Mouse (Mus musculus): ENCODE measurements around the gene Pnrc2. TPM values are rescaled to one million over a fixed set of nuclear protein-coding genes. Genes with fewer than 3 reads are reported as not detected.

The Pnrc2 gene
- polyA plus RNA-seq, 1 experiment = 6.2 TPM

- Histone ChIP-seq H3K36me3 (replicated peaks; ENCODE audit: low read length) (peaks cover 48% of the 10 kb centered on the region), H3K27me3 (replicated peaks) (no peaks in the 10 kb centered on the region), H3K9me3 (no peaks in the 10 kb centered on the region), H3K4me3 (replicated peaks) (peak overlapping the region; percentile 92), H3K4me1 (peaks cover 89% of the 10 kb centered on the region)
- TF ChIP-seq FLI1 (IDR thresholded peaks at IDR 0.05; ENCODE audit: low read length) = no peak
- TF ChIP-seq GATA1 (IDR thresholded peaks at IDR 0.05; ENCODE audit: borderline replicate concordance, low read length) = no peak
These were observed 38.5 kb upstream of the Pnrc2 start for GRCm38 (mm10) chr4:135912164-135912563.

GRCm38 (mm10) chr4:135911531-135911930, 37.9 kb upstream of the Pnrc2 start:
- Histone ChIP-seq H3K9me3 (no peaks in the 10 kb centered on the region), H3K36me3 (replicated peaks; ENCODE audit: low read length) (peaks cover 45% of the 10 kb centered on the region), H3K4me3 (replicated peaks) (peak overlapping the region; percentile 89), H3K4me1 (peaks cover 86% of the 10 kb centered on the region), H3K27me3 (replicated peaks) (no peaks in the 10 kb centered on the region)
- TF ChIP-seq GATA1 (IDR thresholded peaks at IDR 0.05; ENCODE audit: borderline replicate concordance, low read length) = peak; percentile 80; the same call in 1 of the 3 replicates
- peak; percentile 72 for TF ChIP-seq FLI1 (IDR thresholded peaks at IDR 0.05; ENCODE audit: low read length)

GRCm38 (mm10) chr4:135909326-135910066, 35.8 kb upstream of the Pnrc2 start:
- Histone ChIP-seq H3K4me1 (peaks cover 93% of the 10 kb centered on the region), H3K4me3 (replicated peaks) (no peak overlapping the region), H3K36me3 (replicated peaks; ENCODE audit: low read length) (peaks cover 52% of the 10 kb centered on the region), H3K9me3 (no peaks in the 10 kb centered on the region), H3K27me3 (replicated peaks) (no peaks in the 10 kb centered on the region)
- TF ChIP-seq GATA1 (IDR thresholded peaks at IDR 0.05; ENCODE audit: borderline replicate concordance, low read length) (no peak), FLI1 (IDR thresholded peaks at IDR 0.05; ENCODE audit: low read length) (no peak)

- TF ChIP-seq FLI1 (IDR thresholded peaks at IDR 0.05; ENCODE audit: low read length) (no peak), GATA1 (IDR thresholded peaks at IDR 0.05; ENCODE audit: borderline replicate concordance, low read length) (no peak)
- H3K36me3 ChIP-seq (replicated peaks; ENCODE audit: low read length) = peaks cover 70% of the 10 kb centered on the region
- H3K4me3 ChIP-seq (replicated peaks) = peak overlapping the region; percentile 9
- H3K9me3 ChIP-seq = no peaks in the 10 kb centered on the region
- peaks cover 93% of the 10 kb centered on the region for H3K4me1 ChIP-seq
- H3K27me3 ChIP-seq (replicated peaks) = no peaks in the 10 kb centered on the region
These were observed 33.0 kb upstream of the Pnrc2 start for GRCm38 (mm10) chr4:135906633-135907032.

- Histone ChIP-seq H3K4me1 (peaks cover 85% of the 10 kb centered on the region), H3K36me3 (replicated peaks; ENCODE audit: low read length) (peaks cover 88% of the 10 kb centered on the region), H3K4me3 (replicated peaks) (no peak overlapping the region), H3K27me3 (replicated peaks) (no peaks in the 10 kb centered on the region), H3K9me3 (no peaks in the 10 kb centered on the region)
- no peak for TF ChIP-seq FLI1 (IDR thresholded peaks at IDR 0.05; ENCODE audit: low read length)
- no peak for TF ChIP-seq GATA1 (IDR thresholded peaks at IDR 0.05; ENCODE audit: borderline replicate concordance, low read length)
These were observed 31.2 kb upstream of the Pnrc2 start for GRCm38 (mm10) chr4:135904810-135905209.

GRCm38 (mm10) chr4:135902606-135903242, 29.1 kb upstream of the Pnrc2 start:
- Histone ChIP-seq H3K4me3 (replicated peaks) (no peak overlapping the region), H3K36me3 (replicated peaks; ENCODE audit: low read length) (peaks cover 77% of the 10 kb centered on the region), H3K27me3 (replicated peaks) (no peaks in the 10 kb centered on the region), H3K4me1 (peaks cover 87% of the 10 kb centered on the region), H3K9me3 (no peaks in the 10 kb centered on the region)
- TF ChIP-seq GATA1 (IDR thresholded peaks at IDR 0.05; ENCODE audit: borderline replicate concordance, low read length) = no peak
- TF ChIP-seq FLI1 (IDR thresholded peaks at IDR 0.05; ENCODE audit: low read length) = no peak

GRCm38 (mm10) chr4:135900008-135900407, 26.4 kb upstream of the Pnrc2 start:
- H3K9me3 ChIP-seq = no peaks in the 10 kb centered on the region
- no peaks in the 10 kb centered on the region for H3K27me3 ChIP-seq (replicated peaks)
- peaks cover 53% of the 10 kb centered on the region for H3K36me3 ChIP-seq (replicated peaks; ENCODE audit: low read length)
- peaks cover 90% of the 10 kb centered on the region for H3K4me1 ChIP-seq
- H3K4me3 ChIP-seq (replicated peaks) = no peak overlapping the region
- TF ChIP-seq FLI1 (IDR thresholded peaks at IDR 0.05; ENCODE audit: low read length) = no peak
- no peak for TF ChIP-seq GATA1 (IDR thresholded peaks at IDR 0.05; ENCODE audit: borderline replicate concordance, low read length)

GRCm38 (mm10) chr4:135899050-135899448, 25.4 kb upstream of the Pnrc2 start:
- H3K4me1 ChIP-seq = peaks cover 90% of the 10 kb centered on the region
- peaks cover 48% of the 10 kb centered on the region for H3K36me3 ChIP-seq (replicated peaks; ENCODE audit: low read length)
- H3K27me3 ChIP-seq (replicated peaks) = no peaks in the 10 kb centered on the region
- peaks cover 4% of the 10 kb centered on the region for H3K9me3 ChIP-seq
- TF ChIP-seq FLI1 (IDR thresholded peaks at IDR 0.05; ENCODE audit: low read length) (no peak), GATA1 (IDR thresholded peaks at IDR 0.05; ENCODE audit: borderline replicate concordance, low read length) (no peak)
- H3K4me3 ChIP-seq (replicated peaks) = peak overlapping the region; percentile 75

- Histone ChIP-seq H3K9me3 (peaks cover 5% of the 10 kb centered on the region), H3K4me1 (peaks cover 86% of the 10 kb centered on the region), H3K27me3 (replicated peaks) (no peaks in the 10 kb centered on the region), H3K4me3 (replicated peaks) (peak overlapping the region; percentile 88), H3K36me3 (replicated peaks; ENCODE audit: low read length) (peaks cover 43% of the 10 kb centered on the region)
- no peak; the same call in 2 of the 3 replicates for TF ChIP-seq GATA1 (IDR thresholded peaks at IDR 0.05; ENCODE audit: borderline replicate concordance, low read length)
- TF ChIP-seq FLI1 (IDR thresholded peaks at IDR 0.05; ENCODE audit: low read length) = no peak
These were observed 24.9 kb upstream of the Pnrc2 start for GRCm38 (mm10) chr4:135898380-135899049.
